Mouse (Mus musculus): ENCODE measurements around the gene Vrk1. TPM values are rescaled to one million over a fixed set of nuclear protein-coding genes. Genes with fewer than 3 reads are reported as not detected.

The Vrk1 gene
- polyA plus RNA-seq, 1 experiment from 2014 or later, result 115 TPM

GRCm38 (mm10) chr12:105988434-105988833 is 21.6 kb upstream of the Vrk1 start:
- Histone ChIP-seq H3K27ac (replicated peaks; ENCODE audit: low read depth, low read length) (no peak overlapping the region), H3K36me3 (replicated peaks; ENCODE audit: control insufficient read depth, insufficient read depth, low read depth, low read length) (no peaks in the 10 kb centered on the region), H3K4me1 (ENCODE audit: control insufficient read depth, insufficient read depth, low read length) (no peaks in the 10 kb centered on the region), H3K27me3 (ENCODE audit: control insufficient read depth, insufficient read depth, low read length) (no peaks in the 10 kb centered on the region), H3K4me3 (ENCODE audit: low read depth, low read length) (no peak overlapping the region), H3K9me3 (replicated peaks; ENCODE audit: control insufficient read depth, low read length) (no peaks in the 10 kb centered on the region), H3K4me2 (ENCODE audit: low read depth, low read length) (no peak overlapping the region), H3K9ac (replicated peaks; ENCODE audit: low read length) (no peak overlapping the region)
- ATAC-seq (replicated peaks; ENCODE audit: insufficient number of reproducible peaks, low FRiP score, low TSS enrichment, low read depth), result no peak
- DNase-seq (ENCODE audit: low spot score), result no peak
- 86% methylated on average over 4 of the region's 4 CpGs for WGBS

GRCm38 (mm10) chr12:105992756-105993155 is 17.3 kb upstream of the Vrk1 start:
- ATAC-seq (replicated peaks; ENCODE audit: insufficient number of reproducible peaks, low FRiP score, low TSS enrichment, low read depth) (no peak), DNase-seq (ENCODE audit: low spot score) (no peak)
- no peaks in the 10 kb centered on the region for H3K36me3 ChIP-seq (replicated peaks; ENCODE audit: control insufficient read depth, insufficient read depth, low read depth, low read length)
- no peak overlapping the region for H3K4me2 ChIP-seq (ENCODE audit: low read depth, low read length)
- no peak overlapping the region for H3K27ac ChIP-seq (replicated peaks; ENCODE audit: low read depth, low read length)
- H3K27me3 ChIP-seq (ENCODE audit: control insufficient read depth, insufficient read depth, low read length), result no peaks in the 10 kb centered on the region
- H3K4me1 ChIP-seq (ENCODE audit: control insufficient read depth, insufficient read depth, low read length), result no peaks in the 10 kb centered on the region
- H3K9me3 ChIP-seq (replicated peaks; ENCODE audit: control insufficient read depth, low read length), result no peaks in the 10 kb centered on the region
- H3K9ac ChIP-seq (replicated peaks; ENCODE audit: low read length), result no peak overlapping the region
- H3K4me3 ChIP-seq (ENCODE audit: low read depth, low read length), result no peak overlapping the region
- WGBS, result 84% methylated on average over 5 of the region's 5 CpGs

GRCm38 (mm10) chr12:105993356-105993755 is 16.7 kb upstream of the Vrk1 start:
- WGBS, result 65% methylated on average over 7 of the region's 7 CpGs
- H3K36me3 ChIP-seq (replicated peaks; ENCODE audit: control insufficient read depth, insufficient read depth, low read depth, low read length), result no peaks in the 10 kb centered on the region
- no peak for ATAC-seq (replicated peaks; ENCODE audit: insufficient number of reproducible peaks, low FRiP score, low TSS enrichment, low read depth)
- no peak overlapping the region for H3K9ac ChIP-seq (replicated peaks; ENCODE audit: low read length)
- no peak overlapping the region for H3K4me3 ChIP-seq (ENCODE audit: low read depth, low read length)
- no peaks in the 10 kb centered on the region for H3K4me1 ChIP-seq (ENCODE audit: control insufficient read depth, insufficient read depth, low read length)
- no peak overlapping the region for H3K4me2 ChIP-seq (ENCODE audit: low read depth, low read length)
- H3K27me3 ChIP-seq (ENCODE audit: control insufficient read depth, insufficient read depth, low read length), result no peaks in the 10 kb centered on the region
- H3K9me3 ChIP-seq (replicated peaks; ENCODE audit: control insufficient read depth, low read length), result no peaks in the 10 kb centered on the region
- H3K27ac ChIP-seq (replicated peaks; ENCODE audit: low read depth, low read length), result no peak overlapping the region
- DNase-seq (ENCODE audit: low spot score), result no peak

- ATAC-seq (replicated peaks; ENCODE audit: insufficient number of reproducible peaks, low FRiP score, low TSS enrichment, low read depth) (no peak), DNase-seq (ENCODE audit: low spot score) (no peak)
- H3K9ac ChIP-seq (replicated peaks; ENCODE audit: low read length), result no peak overlapping the region
- no peaks in the 10 kb centered on the region for H3K27me3 ChIP-seq (ENCODE audit: control insufficient read depth, insufficient read depth, low read length)
- no peaks in the 10 kb centered on the region for H3K9me3 ChIP-seq (replicated peaks; ENCODE audit: control insufficient read depth, low read length)
- no peaks in the 10 kb centered on the region for H3K4me1 ChIP-seq (ENCODE audit: control insufficient read depth, insufficient read depth, low read length)
- H3K4me3 ChIP-seq (ENCODE audit: low read depth, low read length), result no peak overlapping the region
- no peaks in the 10 kb centered on the region for H3K36me3 ChIP-seq (replicated peaks; ENCODE audit: control insufficient read depth, insufficient read depth, low read depth, low read length)
- WGBS, result 62% methylated on average over 4 of the region's 4 CpGs
- H3K27ac ChIP-seq (replicated peaks; ENCODE audit: low read depth, low read length), result no peak overlapping the region
- no peak overlapping the region for H3K4me2 ChIP-seq (ENCODE audit: low read depth, low read length)
Measured at GRCm38 (mm10) chr12:105995940-105996339, 14.1 kb upstream of the Vrk1 start.

GRCm38 (mm10) chr12:105997028-105997786 is 12.8 kb upstream of the Vrk1 start:
- no peak for DNase-seq (ENCODE audit: low spot score)
- ATAC-seq (replicated peaks; ENCODE audit: insufficient number of reproducible peaks, low FRiP score, low TSS enrichment, low read depth), result no peak
- 92% methylated on average over 19 of the region's 19 CpGs for WGBS
- Histone ChIP-seq H3K27me3 (ENCODE audit: control insufficient read depth, insufficient read depth, low read length) (no peaks in the 10 kb centered on the region), H3K9me3 (replicated peaks; ENCODE audit: control insufficient read depth, low read length) (no peaks in the 10 kb centered on the region), H3K27ac (replicated peaks; ENCODE audit: low read depth, low read length) (no peak overlapping the region), H3K4me1 (ENCODE audit: control insufficient read depth, insufficient read depth, low read length) (no peaks in the 10 kb centered on the region), H3K4me3 (ENCODE audit: low read depth, low read length) (no peak overlapping the region), H3K9ac (replicated peaks; ENCODE audit: low read length) (no peak overlapping the region), H3K36me3 (replicated peaks; ENCODE audit: control insufficient read depth, insufficient read depth, low read depth, low read length) (no peaks in the 10 kb centered on the region), H3K4me2 (ENCODE audit: low read depth, low read length) (no peak overlapping the region)

GRCm38 (mm10) chr12:106001775-106002174 is 8.3 kb upstream of the Vrk1 start:
- Histone ChIP-seq H3K9me3 (replicated peaks; ENCODE audit: control insufficient read depth, low read length) (no peaks in the 10 kb centered on the region), H3K27ac (replicated peaks; ENCODE audit: low read depth, low read length) (no peak overlapping the region), H3K9ac (replicated peaks; ENCODE audit: low read length) (no peak overlapping the region), H3K4me3 (ENCODE audit: low read depth, low read length) (no peak overlapping the region), H3K27me3 (ENCODE audit: control insufficient read depth, insufficient read depth, low read length) (no peaks in the 10 kb centered on the region), H3K4me2 (ENCODE audit: low read depth, low read length) (no peak overlapping the region), H3K4me1 (ENCODE audit: control insufficient read depth, insufficient read depth, low read length) (no peaks in the 10 kb centered on the region), H3K36me3 (replicated peaks; ENCODE audit: control insufficient read depth, insufficient read depth, low read depth, low read length) (no peaks in the 10 kb centered on the region)
- DNase-seq (ENCODE audit: low spot score), result no peak
- ATAC-seq (replicated peaks; ENCODE audit: insufficient number of reproducible peaks, low FRiP score, low TSS enrichment, low read depth), result no peak
- 73% methylated on average over 8 of the region's 8 CpGs for WGBS

GRCm38 (mm10) chr12:106004719-106005118 is 5.3 kb upstream of the Vrk1 start:
- H3K4me3 ChIP-seq (ENCODE audit: low read depth, low read length), result no peak overlapping the region
- H3K9me3 ChIP-seq (replicated peaks; ENCODE audit: control insufficient read depth, low read length), result no peaks in the 10 kb centered on the region
- DNase-seq (ENCODE audit: low spot score) (no peak), ATAC-seq (replicated peaks; ENCODE audit: insufficient number of reproducible peaks, low FRiP score, low TSS enrichment, low read depth) (no peak)
- no peak overlapping the region for H3K27ac ChIP-seq (replicated peaks; ENCODE audit: low read depth, low read length)
- H3K9ac ChIP-seq (replicated peaks; ENCODE audit: low read length), result no peak overlapping the region
- H3K36me3 ChIP-seq (replicated peaks; ENCODE audit: control insufficient read depth, insufficient read depth, low read depth, low read length), result no peaks in the 10 kb centered on the region
- WGBS, result 82% methylated on average over 6 of the region's 6 CpGs
- H3K27me3 ChIP-seq (ENCODE audit: control insufficient read depth, insufficient read depth, low read length), result no peaks in the 10 kb centered on the region
- no peak overlapping the region for H3K4me2 ChIP-seq (ENCODE audit: low read depth, low read length)
- no peaks in the 10 kb centered on the region for H3K4me1 ChIP-seq (ENCODE audit: control insufficient read depth, insufficient read depth, low read length)

- no peaks in the 10 kb centered on the region for H3K4me1 ChIP-seq (ENCODE audit: control insufficient read depth, insufficient read depth, low read length)
- H3K27me3 ChIP-seq (ENCODE audit: control insufficient read depth, insufficient read depth, low read length), result no peaks in the 10 kb centered on the region
- no peaks in the 10 kb centered on the region for H3K36me3 ChIP-seq (replicated peaks; ENCODE audit: control insufficient read depth, insufficient read depth, low read depth, low read length)
- H3K9me3 ChIP-seq (replicated peaks; ENCODE audit: control insufficient read depth, low read length), result no peaks in the 10 kb centered on the region
- no peak for DNase-seq (ENCODE audit: low spot score)
- no peak overlapping the region for H3K4me2 ChIP-seq (ENCODE audit: low read depth, low read length)
- no peak for ATAC-seq (replicated peaks; ENCODE audit: insufficient number of reproducible peaks, low FRiP score, low TSS enrichment, low read depth)
- 86% methylated on average over 6 of the region's 6 CpGs for WGBS
- no peak overlapping the region for H3K4me3 ChIP-seq (ENCODE audit: low read depth, low read length)
- H3K9ac ChIP-seq (replicated peaks; ENCODE audit: low read length), result no peak overlapping the region
- no peak overlapping the region for H3K27ac ChIP-seq (replicated peaks; ENCODE audit: low read depth, low read length)
Measured at GRCm38 (mm10) chr12:106006218-106006617, 3.8 kb upstream of the Vrk1 start.

All from embryonic facial prominence, embryonic 11.5 days (tissue).